Mouse (Mus musculus) midbrain, embryonic 15.5 days (tissue): ENCODE data around the gene Rere. TPM values are rescaled to one million over a fixed set of nuclear protein-coding genes. Genes with fewer than 3 reads are reported as not detected.

Experiments
- ATAC-seq: fragments of 200-750 bp; cut with Nextera tagmentation; replicated peaks from 2 replicates; pipeline ENCODE4 v1.8.0; 2017; ENCODE audit warnings: moderate TSS enrichment
- H3K27ac ChIP-seq: fragments of 300-500 bp; sonication (generic); 2 replicates; pipeline ENCODE4 v1.5.1; 2015; ENCODE audit warnings: mild to moderate bottlenecking, inconsistent platforms
- H3K27me3 ChIP-seq: fragments of 300-500 bp; sonication (generic); replicated peaks from 2 replicates; pipeline ENCODE4 v1.6.1; 2015; ENCODE audit warnings: inconsistent platforms
- H3K36me3 ChIP-seq: fragments of 300-500 bp; sonication (generic); replicated peaks from 2 replicates; pipeline ENCODE4 v1.6.1; 2015; ENCODE audit warnings: inconsistent platforms
- H3K4me1 ChIP-seq: fragments of 300-500 bp; sonication (generic); 2 replicates; pipeline ENCODE4 v1.6.1; 2015; ENCODE audit warnings: inconsistent platforms
- H3K4me2 ChIP-seq: fragments of 300-500 bp; sonication (generic); 2 replicates; pipeline ENCODE4 v1.6.1; 2015; ENCODE audit warnings: inconsistent platforms, mild to moderate bottlenecking, moderate library complexity
- H3K4me3 ChIP-seq: fragments of 300-500 bp; sonication (generic); 2 replicates; pipeline ENCODE4 v1.5.1; 2015; ENCODE audit warnings: mild to moderate bottlenecking, inconsistent platforms
- H3K9ac ChIP-seq: fragments of 300-500 bp; sonication (generic); 2 replicates; pipeline ENCODE4 v1.6.1; 2015; ENCODE audit warnings: mild to moderate bottlenecking, inconsistent platforms
- H3K9me3 ChIP-seq: fragments of 300-500 bp; sonication (generic); 2 replicates; pipeline ENCODE4 v1.6.1; 2016; ENCODE audit warnings: inconsistent platforms
- WGBS: fragments of 180-500 bp; shearing (Covaris S2); methylation state at CpG from one replicate; pipeline ENCODE4 v1.1.7; 2015; ENCODE audit warnings: mixed read lengths; 5-methylcytosine and 5-hydroxymethylcytosine counted together
- polyA plus RNA-seq: library from polyadenylated mRNA; unstranded; fragments of >200 nt; fragmentation: Nextera tagmentation; extraction: Ambion mirVana; gene quantifications from 2 replicates; pipeline ENCODE4 v1.2.1, GENCODE M21; 2015

Rere gene
- polyA plus RNA-seq, 1 experiment from 2014 or later = 37.4 TPM

DNA sequence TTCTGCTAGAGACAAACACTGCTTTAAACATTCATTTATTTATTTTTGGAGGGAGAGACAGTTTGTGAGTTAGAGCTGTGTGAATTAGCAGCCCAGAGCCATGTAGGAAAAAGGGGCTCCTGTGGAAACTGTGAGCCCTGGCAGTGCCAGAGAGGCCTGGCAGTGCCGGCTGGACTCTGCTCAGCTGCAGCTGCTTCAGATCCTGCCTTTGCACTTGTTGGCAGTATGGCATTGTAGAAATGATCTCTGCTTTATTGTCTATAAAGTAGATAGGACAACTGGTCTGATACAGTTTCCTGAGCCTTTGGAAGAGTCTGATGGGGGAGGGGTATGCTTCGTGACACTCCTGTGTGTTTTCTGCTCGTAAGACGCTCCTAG, 121.2 kb downstream of the Rere start:
- Histone ChIP-seq H3K9ac (no peak overlapping the region), H3K4me3 (no peak overlapping the region), H3K4me1 (peaks cover 80% of the 10 kb centered on the region), H3K4me2 (no peak overlapping the region), H3K36me3 (no peaks in the 10 kb centered on the region), H3K27ac (peak overlapping the region; percentile 43), H3K27me3 (no peaks in the 10 kb centered on the region), H3K9me3 (no peaks in the 10 kb centered on the region)
- WGBS = 54% methylated on average over 4 of the region's 4 CpGs
- no peak for ATAC-seq

- Histone ChIP-seq H3K27me3 (no peaks in the 10 kb centered on the region), H3K9ac (no peak overlapping the region), H3K9me3 (no peaks in the 10 kb centered on the region), H3K4me2 (no peak overlapping the region), H3K4me1 (peaks cover 69% of the 10 kb centered on the region), H3K4me3 (no peak overlapping the region), H3K36me3 (no peaks in the 10 kb centered on the region), H3K27ac (peak overlapping the region; percentile 69)
- WGBS = 42% methylated on average over 11 of the region's 11 CpGs
- no peak for ATAC-seq
Observed at GRCm38 (mm10) chr4:150403941-150404340, 122.5 kb downstream of the Rere start.

GRCm38 (mm10) chr4:150404583-150404982, 123.1 kb downstream of the Rere start:
- Histone ChIP-seq H3K4me3 (no peak overlapping the region), H3K27me3 (no peaks in the 10 kb centered on the region), H3K27ac (peak overlapping the region; percentile 69), H3K36me3 (no peaks in the 10 kb centered on the region), H3K4me1 (peaks cover 65% of the 10 kb centered on the region), H3K9ac (no peak overlapping the region), H3K4me2 (no peak overlapping the region), H3K9me3 (no peaks in the 10 kb centered on the region)
- ATAC-seq = no peak
- WGBS = 21% methylated on average over 6 of the region's 6 CpGs

- H3K9me3 ChIP-seq = no peaks in the 10 kb centered on the region
- peaks cover 62% of the 10 kb centered on the region for H3K4me1 ChIP-seq
- no peak overlapping the region for H3K4me2 ChIP-seq
- no peak overlapping the region for H3K9ac ChIP-seq
- WGBS = 63% methylated on average over 5 of the region's 5 CpGs
- H3K27ac ChIP-seq = 0 out of 2 replicates have a peak overlapping the region, but pooled peaks have one; percentile 17
- no peaks in the 10 kb centered on the region for H3K36me3 ChIP-seq
- no peaks in the 10 kb centered on the region for H3K27me3 ChIP-seq
- no peak overlapping the region for H3K4me3 ChIP-seq
- no peak for ATAC-seq
Observed at GRCm38 (mm10) chr4:150405786-150406185, 124.3 kb downstream of the Rere start.

DNA sequence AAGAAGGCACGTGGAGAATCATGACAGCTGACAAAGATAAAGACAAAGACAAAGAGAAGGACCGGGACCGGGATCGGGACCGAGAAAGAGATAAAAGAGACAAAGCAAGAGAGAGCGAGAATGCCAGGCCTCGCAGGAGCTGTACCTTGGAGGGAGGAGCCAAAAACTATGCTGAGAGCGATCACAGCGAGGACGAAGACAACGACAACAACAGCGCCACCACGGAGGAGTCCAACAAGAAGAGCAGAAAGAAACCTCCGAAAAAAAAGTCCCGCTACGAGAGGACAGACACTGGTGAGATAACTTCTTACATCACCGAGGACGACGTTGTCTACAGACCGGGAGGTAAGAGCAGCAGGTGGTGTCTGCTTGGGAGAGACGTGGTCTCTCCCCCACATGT, 124.9 kb downstream of the Rere start:
- no peak for ATAC-seq
- H3K9me3 ChIP-seq = no peaks in the 10 kb centered on the region
- H3K4me1 ChIP-seq = peaks cover 58% of the 10 kb centered on the region
- 55% methylated on average over 21 of the region's 21 CpGs for WGBS
- H3K4me2 ChIP-seq = no peak overlapping the region
- H3K36me3 ChIP-seq = no peaks in the 10 kb centered on the region
- H3K27ac ChIP-seq = 0 out of 2 replicates have a peak overlapping the region, but pooled peaks have one; percentile 17
- no peak overlapping the region for H3K4me3 ChIP-seq
- H3K9ac ChIP-seq = no peak overlapping the region
- H3K27me3 ChIP-seq = no peaks in the 10 kb centered on the region

- no peak for ATAC-seq
- Histone ChIP-seq H3K36me3 (no peaks in the 10 kb centered on the region), H3K4me1 (peaks cover 53% of the 10 kb centered on the region), H3K4me2 (no peak overlapping the region), H3K9ac (no peak overlapping the region), H3K4me3 (no peak overlapping the region), H3K27ac (no peak overlapping the region), H3K9me3 (no peaks in the 10 kb centered on the region), H3K27me3 (no peaks in the 10 kb centered on the region)
- 86% methylated on average over 6 of the region's 6 CpGs for WGBS
Observed at GRCm38 (mm10) chr4:150406821-150407220, 125.4 kb downstream of the Rere start.

- Histone ChIP-seq H3K27ac (no peak overlapping the region), H3K27me3 (no peaks in the 10 kb centered on the region)
- WGBS = 82% methylated on average over 5 of the region's 5 CpGs
Observed at GRCm38 (mm10) chr4:150414296-150414695, 132.8 kb downstream of the Rere start.

DNA sequence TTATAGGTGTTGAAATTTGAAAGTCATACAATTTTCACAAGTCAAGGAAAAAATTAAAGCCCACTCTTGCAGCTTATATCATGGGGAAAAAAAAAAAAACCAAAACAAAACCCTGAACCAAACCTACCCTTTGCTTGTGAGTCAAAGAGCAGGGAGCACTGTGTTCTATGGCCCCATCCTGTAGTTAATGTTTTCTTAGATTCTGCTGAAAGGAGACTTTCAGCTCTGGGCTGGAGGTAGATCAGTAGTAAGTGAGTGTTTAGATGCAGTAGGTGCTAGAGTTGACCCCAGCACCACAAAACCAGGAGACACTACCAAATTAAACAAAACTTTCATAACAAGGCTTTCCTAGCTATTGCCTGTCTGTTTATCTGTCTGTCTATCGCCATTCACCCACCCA, 133.3 kb downstream of the Rere start:
- ATAC-seq = no peak
- Histone ChIP-seq H3K4me1 (peaks cover 11% of the 10 kb centered on the region; the same call in 1 of the 2 replicates), H3K27me3 (no peaks in the 10 kb centered on the region), H3K4me3 (no peak overlapping the region), H3K9ac (no peak overlapping the region), H3K27ac (no peak overlapping the region), H3K9me3 (no peaks in the 10 kb centered on the region), H3K4me2 (no peak overlapping the region), H3K36me3 (no peaks in the 10 kb centered on the region)
- WGBS = 96% methylated on average over 1 of the region's 1 CpGs

More at GRCm38 (mm10) chr4:150414296-150414695, 132.8 kb downstream of the Rere start:
- H3K4me2 ChIP-seq = no peak overlapping the region
- no peaks in the 10 kb centered on the region for H3K9me3 ChIP-seq
- no peaks in the 10 kb centered on the region for H3K36me3 ChIP-seq
- no peak overlapping the region for H3K4me3 ChIP-seq
- H3K4me1 ChIP-seq = peaks cover 11% of the 10 kb centered on the region; the same call in 1 of the 2 replicates
- H3K9ac ChIP-seq = no peak overlapping the region
- no peak for ATAC-seq

DNA sequence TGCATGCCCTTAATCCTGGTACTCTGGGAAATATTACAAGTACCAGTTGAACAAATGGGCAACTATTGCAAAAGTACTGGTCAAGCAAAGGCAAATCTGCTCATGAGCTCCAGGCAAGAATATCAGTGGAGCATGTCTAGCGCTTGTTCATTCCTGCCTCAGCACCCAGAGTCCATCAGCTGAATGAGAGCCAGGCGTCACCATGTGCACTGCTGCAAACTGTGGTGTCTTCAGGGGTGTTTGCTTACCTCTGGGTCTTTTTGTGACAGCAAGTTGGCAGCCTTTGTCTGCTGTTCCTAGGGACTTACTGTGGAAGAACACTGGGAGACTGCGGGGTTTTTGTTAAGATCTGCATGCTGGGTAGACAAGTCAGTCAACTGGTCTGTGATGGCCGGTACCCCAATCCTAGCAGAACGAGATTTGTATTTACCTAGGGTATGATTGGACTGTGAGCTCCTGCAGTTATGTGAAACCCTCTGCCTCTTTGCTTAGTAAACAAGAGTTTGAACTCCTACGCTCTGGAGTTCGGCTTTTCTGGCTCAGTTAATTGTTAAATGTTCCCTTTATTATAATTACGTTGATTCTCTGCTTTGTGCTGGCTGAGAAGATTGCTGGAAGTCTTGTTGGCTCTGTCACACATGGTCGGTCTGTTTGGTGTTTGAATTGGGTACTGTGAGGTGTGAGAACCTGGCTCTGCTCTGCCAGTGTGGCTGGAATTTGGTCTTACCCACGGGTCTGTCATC, 134.0 kb downstream of the Rere start:
- 62% methylated on average over 10 of the region's 10 CpGs for WGBS
- Histone ChIP-seq H3K27ac (no peak overlapping the region), H3K4me2 (no peak overlapping the region), H3K4me1 (peaks cover 13% of the 10 kb centered on the region), H3K9me3 (no peaks in the 10 kb centered on the region), H3K4me3 (no peak overlapping the region), H3K36me3 (no peaks in the 10 kb centered on the region), H3K9ac (no peak overlapping the region), H3K27me3 (no peaks in the 10 kb centered on the region)
- ATAC-seq = no peak

- H3K4me1 ChIP-seq = peaks cover 18% of the 10 kb centered on the region
- H3K36me3 ChIP-seq = no peaks in the 10 kb centered on the region
- H3K27ac ChIP-seq = 0 out of 2 replicates have a peak overlapping the region, but pooled peaks have one; percentile 17
- WGBS = 73% methylated on average over 10 of the region's 10 CpGs
- no peak overlapping the region for H3K4me2 ChIP-seq
- no peak overlapping the region for H3K4me3 ChIP-seq
- no peaks in the 10 kb centered on the region for H3K9me3 ChIP-seq
- no peak for ATAC-seq
- H3K27me3 ChIP-seq = no peaks in the 10 kb centered on the region
- H3K9ac ChIP-seq = no peak overlapping the region
Observed at GRCm38 (mm10) chr4:150420576-150421263, 139.3 kb downstream of the Rere start.

DNA sequence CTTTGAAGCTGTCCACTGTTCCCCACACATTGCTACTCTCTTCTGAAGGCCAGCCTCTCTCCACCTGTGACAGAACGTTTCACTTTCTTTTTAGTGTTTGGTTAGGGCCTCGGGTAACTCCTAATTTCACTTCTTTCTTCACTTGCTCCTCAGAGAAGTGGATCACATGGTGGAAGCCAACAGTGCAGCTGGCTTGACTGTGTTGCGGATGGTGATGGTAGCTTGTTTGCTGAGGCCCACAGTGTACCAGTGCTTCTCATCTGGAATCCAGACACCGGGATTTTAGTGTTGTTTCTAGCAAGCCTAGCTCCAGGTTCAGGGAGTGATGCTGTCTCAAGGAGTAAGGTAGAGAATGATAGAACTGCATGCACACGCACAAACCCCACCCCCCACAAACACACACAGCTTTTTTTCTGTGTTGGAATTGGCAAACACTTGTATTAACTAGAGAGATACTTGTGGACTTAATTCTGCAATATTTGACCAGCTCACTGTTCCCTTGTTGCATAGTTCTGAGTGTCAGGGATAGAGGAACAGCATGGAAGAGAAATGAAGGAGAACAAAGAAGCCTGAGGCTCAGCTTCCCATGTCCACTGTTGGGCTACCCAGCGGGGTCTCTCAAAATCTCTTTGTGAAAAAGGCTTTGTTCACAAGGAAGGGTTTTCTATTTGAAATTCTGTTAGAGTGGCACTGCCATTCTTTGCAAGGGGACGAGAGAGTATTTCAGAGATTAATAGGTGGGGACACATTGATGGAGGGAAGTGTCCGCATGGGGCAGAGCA, 144.8 kb downstream of the Rere start:
- no peaks in the 10 kb centered on the region for H3K9me3 ChIP-seq
- H3K36me3 ChIP-seq = no peaks in the 10 kb centered on the region
- peaks cover 57% of the 10 kb centered on the region for H3K4me1 ChIP-seq
- 24% methylated on average over 8 of the region's 8 CpGs for WGBS
- peak overlapping the region; percentile 85 for H3K27ac ChIP-seq
- H3K9ac ChIP-seq = 0 out of 2 replicates have a peak overlapping the region, but pooled peaks have one; percentile 6
- H3K4me2 ChIP-seq = peak overlapping the region; percentile 23; the same call in 1 of the 2 replicates
- peak; percentile 55; the same call in 1 of the 2 replicates for ATAC-seq
- H3K27me3 ChIP-seq = no peaks in the 10 kb centered on the region
- H3K4me3 ChIP-seq = no peak overlapping the region
